Mouse (Mus musculus): Measurements from ENCODE around the gene Shpk. TPM values are rescaled to one million over a fixed set of nuclear protein-coding genes. Genes with fewer than 3 reads are reported as not detected.

Gene Shpk
- polyA plus RNA-seq, 1 experiment from 2014 or later = 0.76 TPM

- no peak overlapping the region for H3K4me3 ChIP-seq
- ATAC-seq (replicated peaks; ENCODE audit: insufficient number of reproducible peaks, insufficient read depth, low FRiP score, low read depth) = no peak
- no peak overlapping the region for H3K9ac ChIP-seq
- H3K27ac ChIP-seq = no peak overlapping the region
- H3K9me3 ChIP-seq (replicated peaks) = no peaks in the 10 kb centered on the region
- H3K36me3 ChIP-seq = no peaks in the 10 kb centered on the region
- H3K4me1 ChIP-seq (replicated peaks) = peaks cover 13% of the 10 kb centered on the region
- no peak overlapping the region for H3K4me2 ChIP-seq
- 81% methylated on average over 2 of the region's 2 CpGs for WGBS
- no peaks in the 10 kb centered on the region for H3K27me3 ChIP-seq
Observed at GRCm38 (mm10) chr11:73201021-73201420, 1.8 kb downstream of the Shpk start.

- no peak overlapping the region for H3K4me3 ChIP-seq
- no peak for ATAC-seq (replicated peaks; ENCODE audit: insufficient number of reproducible peaks, insufficient read depth, low FRiP score, low read depth)
- no peak overlapping the region for H3K9ac ChIP-seq
- H3K27me3 ChIP-seq = no peaks in the 10 kb centered on the region
- H3K36me3 ChIP-seq = no peaks in the 10 kb centered on the region
- peaks cover 13% of the 10 kb centered on the region for H3K4me1 ChIP-seq (replicated peaks)
- H3K9me3 ChIP-seq (replicated peaks) = no peaks in the 10 kb centered on the region
- H3K27ac ChIP-seq = no peak overlapping the region
- no peak overlapping the region for H3K4me2 ChIP-seq
- WGBS = 33% methylated on average over 4 of the region's 4 CpGs
Observed at GRCm38 (mm10) chr11:73201597-73201996, 2.3 kb downstream of the Shpk start.

GRCm38 (mm10) chr11:73203895-73204294, 4.6 kb downstream of the Shpk start:
- Histone ChIP-seq H3K4me2 (no peak overlapping the region), H3K27me3 (no peaks in the 10 kb centered on the region), H3K4me1 (replicated peaks) (peaks cover 5% of the 10 kb centered on the region), H3K4me3 (no peak overlapping the region), H3K9me3 (replicated peaks) (no peaks in the 10 kb centered on the region), H3K27ac (no peak overlapping the region), H3K36me3 (no peaks in the 10 kb centered on the region), H3K9ac (no peak overlapping the region)
- 78% methylated on average over 8 of the region's 8 CpGs for whole genome bisulfite sequencing
- no peak for ATAC-seq (replicated peaks; ENCODE audit: insufficient number of reproducible peaks, insufficient read depth, low FRiP score, low read depth)

- 64% methylated on average over 7 of the region's 7 CpGs for WGBS
Observed at GRCm38 (mm10) chr11:73205194-73205593, 5.9 kb downstream of the Shpk start.

GRCm38 (mm10) chr11:73207621-73208020, 8.4 kb downstream of the Shpk start:
- WGBS = 70% methylated on average over 2 of the region's 2 CpGs
- ATAC-seq (replicated peaks; ENCODE audit: insufficient number of reproducible peaks, insufficient read depth, low FRiP score, low read depth) = no peak
- Histone ChIP-seq H3K4me1 (replicated peaks) (no peaks in the 10 kb centered on the region), H3K27ac (no peak overlapping the region), H3K9me3 (replicated peaks) (no peaks in the 10 kb centered on the region), H3K4me2 (no peak overlapping the region), H3K9ac (no peak overlapping the region), H3K36me3 (no peaks in the 10 kb centered on the region), H3K27me3 (no peaks in the 10 kb centered on the region), H3K4me3 (no peak overlapping the region)

More at GRCm38 (mm10) chr11:73205194-73205593, 5.9 kb downstream of the Shpk start:
- no peaks in the 10 kb centered on the region for H3K9me3 ChIP-seq (replicated peaks)
- H3K27me3 ChIP-seq = no peaks in the 10 kb centered on the region
- no peak overlapping the region for H3K4me2 ChIP-seq
- H3K9ac ChIP-seq = no peak overlapping the region
- ATAC-seq (replicated peaks; ENCODE audit: insufficient number of reproducible peaks, insufficient read depth, low FRiP score, low read depth) = no peak
- no peaks in the 10 kb centered on the region for H3K36me3 ChIP-seq
- no peak overlapping the region for H3K27ac ChIP-seq
- H3K4me1 ChIP-seq (replicated peaks) = no peaks in the 10 kb centered on the region
- no peak overlapping the region for H3K4me3 ChIP-seq

GRCm38 (mm10) chr11:73213956-73214355, 14.7 kb downstream of the Shpk start:
- ATAC-seq (replicated peaks; ENCODE audit: insufficient number of reproducible peaks, insufficient read depth, low FRiP score, low read depth) = no peak
- Histone ChIP-seq H3K36me3 (no peaks in the 10 kb centered on the region), H3K4me1 (replicated peaks) (no peaks in the 10 kb centered on the region), H3K4me3 (no peak overlapping the region), H3K4me2 (no peak overlapping the region), H3K9me3 (replicated peaks) (no peaks in the 10 kb centered on the region), H3K9ac (no peak overlapping the region), H3K27me3 (no peaks in the 10 kb centered on the region), H3K27ac (no peak overlapping the region)
- 62% methylated on average over 3 of the region's 3 CpGs for WGBS

GRCm38 (mm10) chr11:73219671-73220070, 20.4 kb downstream of the Shpk start:
- Histone ChIP-seq H3K4me2 (no peak overlapping the region), H3K9me3 (replicated peaks) (no peaks in the 10 kb centered on the region), H3K4me1 (replicated peaks) (no peaks in the 10 kb centered on the region), H3K27me3 (no peaks in the 10 kb centered on the region), H3K4me3 (no peak overlapping the region), H3K27ac (no peak overlapping the region), H3K36me3 (no peaks in the 10 kb centered on the region), H3K9ac (no peak overlapping the region)
- WGBS = 43% methylated on average over 2 of the region's 2 CpGs
- no peak for ATAC-seq (replicated peaks; ENCODE audit: insufficient number of reproducible peaks, insufficient read depth, low FRiP score, low read depth)

GRCm38 (mm10) chr11:73220651-73221050, 21.4 kb downstream of the Shpk start:
- Histone ChIP-seq H3K4me1 (replicated peaks) (no peaks in the 10 kb centered on the region), H3K27ac (no peak overlapping the region), H3K4me3 (no peak overlapping the region), H3K9me3 (replicated peaks) (no peaks in the 10 kb centered on the region), H3K4me2 (no peak overlapping the region), H3K27me3 (no peaks in the 10 kb centered on the region), H3K36me3 (no peaks in the 10 kb centered on the region), H3K9ac (no peak overlapping the region)
- 83% methylated on average over 1 of the region's 1 CpGs for WGBS
- no peak for ATAC-seq (replicated peaks; ENCODE audit: insufficient number of reproducible peaks, insufficient read depth, low FRiP score, low read depth)

GRCm38 (mm10) chr11:73222846-73223245, 23.6 kb downstream of the Shpk start:
- no peaks in the 10 kb centered on the region for H3K36me3 ChIP-seq
- H3K9me3 ChIP-seq (replicated peaks) = no peaks in the 10 kb centered on the region
- H3K9ac ChIP-seq = no peak overlapping the region
- H3K4me3 ChIP-seq = no peak overlapping the region
- H3K4me1 ChIP-seq (replicated peaks) = no peaks in the 10 kb centered on the region
- ATAC-seq (replicated peaks; ENCODE audit: insufficient number of reproducible peaks, insufficient read depth, low FRiP score, low read depth) = no peak
- H3K4me2 ChIP-seq = no peak overlapping the region
- no peaks in the 10 kb centered on the region for H3K27me3 ChIP-seq
- H3K27ac ChIP-seq = no peak overlapping the region
- 28% methylated on average over 5 of the region's 5 CpGs for WGBS

- Histone ChIP-seq H3K4me3 (no peak overlapping the region), H3K4me1 (replicated peaks) (no peaks in the 10 kb centered on the region), H3K4me2 (no peak overlapping the region), H3K27ac (no peak overlapping the region), H3K9ac (no peak overlapping the region), H3K9me3 (replicated peaks) (no peaks in the 10 kb centered on the region), H3K27me3 (no peaks in the 10 kb centered on the region), H3K36me3 (no peaks in the 10 kb centered on the region)
- WGBS = 70% methylated on average over 2 of the region's 2 CpGs
- ATAC-seq (replicated peaks; ENCODE audit: insufficient number of reproducible peaks, insufficient read depth, low FRiP score, low read depth) = no peak
Observed at GRCm38 (mm10) chr11:73223966-73224365, 24.7 kb downstream of the Shpk start.

- H3K4me3 ChIP-seq = no peak overlapping the region
- H3K4me2 ChIP-seq = no peak overlapping the region
- 85% methylated on average over 6 of the region's 6 CpGs for WGBS
- H3K4me1 ChIP-seq (replicated peaks) = no peaks in the 10 kb centered on the region
- no peaks in the 10 kb centered on the region for H3K36me3 ChIP-seq
- H3K9ac ChIP-seq = no peak overlapping the region
- no peaks in the 10 kb centered on the region for H3K9me3 ChIP-seq (replicated peaks)
- no peak for ATAC-seq (replicated peaks; ENCODE audit: insufficient number of reproducible peaks, insufficient read depth, low FRiP score, low read depth)
- no peaks in the 10 kb centered on the region for H3K27me3 ChIP-seq
- H3K27ac ChIP-seq = no peak overlapping the region
Observed at GRCm38 (mm10) chr11:73225856-73226255, 26.6 kb downstream of the Shpk start.

- Histone ChIP-seq H3K4me2 (no peak overlapping the region), H3K27me3 (no peaks in the 10 kb centered on the region), H3K4me3 (no peak overlapping the region), H3K27ac (no peak overlapping the region), H3K4me1 (replicated peaks) (no peaks in the 10 kb centered on the region), H3K9ac (no peak overlapping the region), H3K9me3 (replicated peaks) (no peaks in the 10 kb centered on the region), H3K36me3 (no peaks in the 10 kb centered on the region)
- 72% methylated on average over 5 of the region's 5 CpGs for WGBS
- no peak for ATAC-seq (replicated peaks; ENCODE audit: insufficient number of reproducible peaks, insufficient read depth, low FRiP score, low read depth)
Observed at GRCm38 (mm10) chr11:73228881-73229280, 29.6 kb downstream of the Shpk start.

All from heart, embryonic 15.5 days (tissue).